Mouse (Mus musculus) G1E (cell line): Measurements from ENCODE around the gene Tmem165. TPM values are rescaled to one million over a fixed set of nuclear protein-coding genes. Genes with fewer than 3 reads are reported as not detected.

Experiments used
- ATAC-seq: 2 replicates; pipeline ENCODE4 v1.8.0; 2016; ENCODE audit warnings: mild to moderate bottlenecking; ENCODE audit not compliant: insufficient number of reproducible peaks, poor library complexity, low FRiP score, severe bottlenecking; ENCODE audit errors: extremely low read depth
- DNase-seq: peaks from one replicate; pipeline ENCODE4 v3.0.0; 2012; ENCODE audit warnings: low spot score
- H3K27me3 ChIP-seq: 2 replicates; pipeline ENCODE4 v1.6.1; 2012; ENCODE audit warnings: mild to moderate bottlenecking, low read length, inconsistent platforms; ENCODE audit not compliant: insufficient read depth
- H3K36me3 ChIP-seq: replicated peaks from 2 replicates; pipeline ENCODE3; 2012; ENCODE audit warnings: mild to moderate bottlenecking, inconsistent platforms
- H3K4me1 ChIP-seq: 2 replicates; pipeline ENCODE4 v1.6.1; 2012; ENCODE audit warnings: low read depth, low read length, inconsistent platforms, mixed read lengths; ENCODE audit not compliant: insufficient read depth
- H3K4me3 ChIP-seq: 2 replicates; pipeline ENCODE4 v1.5.1; 2012; ENCODE audit warnings: low read depth, mild to moderate bottlenecking, inconsistent platforms, low read length, moderate library complexity, mixed read lengths
- H3K9me3 ChIP-seq: replicated peaks from 2 replicates; pipeline ENCODE4 v1.6.1; 2012; ENCODE audit warnings: inconsistent platforms
- CTCF ChIP-seq: IDR thresholded peaks from 2 replicates; pipeline ENCODE4 v1.5.1; 2012; ENCODE audit warnings: low read depth, low read length, inconsistent platforms, mixed read lengths
- GATA1 ChIP-seq: IDR thresholded peaks from 2 replicates; pipeline ENCODE4 v1.6.1; 2012; ENCODE audit warnings: borderline replicate concordance, low read length, inconsistent platforms, mixed read lengths
- GATA2 ChIP-seq: IDR thresholded peaks from 2 replicates; pipeline ENCODE4 v1.6.1; 2012; ENCODE audit warnings: low read depth, low read length, inconsistent platforms, borderline replicate concordance
- POLR2AphosphoS5 ChIP-seq: IDR thresholded peaks from 2 replicates; pipeline ENCODE4 v1.6.1; 2012; ENCODE audit warnings: low read depth, low read length, inconsistent platforms; ENCODE audit not compliant: insufficient replicate concordance
- TAL1 ChIP-seq: conservative IDR thresholded peaks from 2 replicates; pipeline ENCODE4 v1.6.1; 2012; ENCODE audit warnings: low read depth, low read length, inconsistent platforms, mixed read lengths
- polyA plus RNA-seq: library from polyadenylated mRNA; stranded (reverse); fragments of >175 nt; gene quantifications from 2 replicates; pipeline ENCODE4 v1.2.3, GENCODE M21; 2012
- total RNA-seq, 2 experiments: library from RNA; stranded (forward) in 1 of 2; stranded (reverse) in 1 of 2; fragments of 200-1000 nt in 1 of 2; fragments of >200 nt in 1 of 2; fragmentation: Nextera tagmentation in 1 of 2; gene quantifications; 2 replicates each; pipeline ENCODE4 v1.2.3; 2014 to 2017

The Tmem165 gene
- total RNA-seq (2014; fragmentation: Nextera tagmentation) = 70.1 and 87.2 TPM in 2 replicates
- 66.7 and 91.4 TPM in 2 replicates for total RNA-seq (2017)
- polyA plus RNA-seq = 49.9 and 73.9 TPM in 2 replicates

GRCm38 (mm10) chr5:76183750-76184261 lies at the start of gene Tmem165:
Gene Tmem165 (plus strand): TSS chr5:76183880.
- TF ChIP-seq TAL1 (no peak), GATA2 (no peak), CTCF (no peak)
- Histone ChIP-seq H3K4me3 (peak within 1 kb of the TSS; percentile 96), H3K36me3 (peaks cover 19% of the 10 kb centered on the region), H3K9me3 (no peaks in the 10 kb centered on the region), H3K27me3 (peaks cover 7% of the 10 kb centered on the region; the same call in 1 of the 2 replicates), H3K4me1 (peaks cover 37% of the 10 kb centered on the region)
- DNase-seq = peak; percentile 89
- peak; percentile 88 for ATAC-seq

GRCm38 (mm10) chr5:76135644-76136043 lies 48.0 kb upstream of the Tmem165 start:
- H3K36me3 ChIP-seq = no peaks in the 10 kb centered on the region
- H3K9me3 ChIP-seq = no peaks in the 10 kb centered on the region
- TF ChIP-seq CTCF (no peak), GATA1 (no peak)
- ATAC-seq (no peak), DNase-seq (no peak)
- H3K4me3 ChIP-seq = no peak overlapping the region
- no peaks in the 10 kb centered on the region for H3K27me3 ChIP-seq
- peaks cover 37% of the 10 kb centered on the region for H3K4me1 ChIP-seq

GRCm38 (mm10) chr5:76136271-76136670 lies 47.4 kb upstream of the Tmem165 start:
- ATAC-seq (no peak), DNase-seq (no peak)
- H3K4me1 ChIP-seq = peaks cover 40% of the 10 kb centered on the region
- H3K36me3 ChIP-seq = no peaks in the 10 kb centered on the region
- TF ChIP-seq TAL1 = no peak
- no peak for TF ChIP-seq GATA2
- TF ChIP-seq GATA1 = no peak
- no peak for TF ChIP-seq CTCF
- TF ChIP-seq POLR2AphosphoS5 = no peak
- H3K27me3 ChIP-seq = no peaks in the 10 kb centered on the region
- H3K9me3 ChIP-seq = no peaks in the 10 kb centered on the region
- H3K4me3 ChIP-seq = no peak overlapping the region

GRCm38 (mm10) chr5:76137586-76137985 lies 46.1 kb upstream of the Tmem165 start:
- ATAC-seq = no peak
- H3K27me3 ChIP-seq = no peaks in the 10 kb centered on the region
- H3K36me3 ChIP-seq = peaks cover 5% of the 10 kb centered on the region
- peaks cover 37% of the 10 kb centered on the region for H3K4me1 ChIP-seq
- DNase-seq = no peak
- H3K9me3 ChIP-seq = no peaks in the 10 kb centered on the region
- TF ChIP-seq GATA2 = no peak
- TF ChIP-seq TAL1 = no peak
- TF ChIP-seq POLR2AphosphoS5 = no peak
- TF ChIP-seq GATA1 = no peak
- no peak for TF ChIP-seq CTCF
- H3K4me3 ChIP-seq = no peak overlapping the region

GRCm38 (mm10) chr5:76138071-76138470 lies 45.6 kb upstream of the Tmem165 start:
- no peak for ATAC-seq
- Histone ChIP-seq H3K9me3 (no peaks in the 10 kb centered on the region), H3K4me3 (peak overlapping the region; percentile 33; the same call in 1 of the 2 replicates), H3K27me3 (no peaks in the 10 kb centered on the region), H3K36me3 (peaks cover 8% of the 10 kb centered on the region), H3K4me1 (peaks cover 37% of the 10 kb centered on the region)
- TF ChIP-seq POLR2AphosphoS5 = no peak
- no peak for TF ChIP-seq GATA1
- no peak for TF ChIP-seq TAL1
- no peak for TF ChIP-seq CTCF
- TF ChIP-seq GATA2 = no peak
- peak; percentile 19 for DNase-seq

- Histone ChIP-seq H3K4me1 (peaks cover 41% of the 10 kb centered on the region), H3K9me3 (no peaks in the 10 kb centered on the region), H3K36me3 (peaks cover 12% of the 10 kb centered on the region), H3K4me3 (peak overlapping the region; percentile 33; the same call in 1 of the 2 replicates), H3K27me3 (no peaks in the 10 kb centered on the region)
- DNase-seq (no peak), ATAC-seq (no peak)
- TF ChIP-seq CTCF (no peak), TAL1 (no peak), GATA2 (no peak), POLR2AphosphoS5 (no peak), GATA1 (no peak)
These were observed 45.2 kb upstream of the Tmem165 start for GRCm38 (mm10) chr5:76138512-76138911.
